Mouse (Mus musculus): Measurements from ENCODE around the gene Hoxa7. TPM values are rescaled to one million over a fixed set of nuclear protein-coding genes. Genes with fewer than 3 reads are reported as not detected.

Gene Hoxa7
- total RNA-seq, 2 experiments from 2014 or later = 19.1 to 20.1 TPM

- peak; percentile 72 to 83 for DNase-seq
These were observed 8.3 kb downstream of the Hoxa7 start, which contains the start of the genes Hoxa3 and Gm28308 for GRCm38 (mm10) chr6:52213119-52213986. Gene Hoxa3, minus strand, starts transcription at chr6:52213336. Gene Gm28308, minus strand, starts transcription at chr6:52213339.

GRCm38 (mm10) chr6:52212556-52213118 lies 9.0 kb downstream of the Hoxa7 start:
- DNase-seq = peak in 1 of 2 experiments; percentile 67

DNA sequence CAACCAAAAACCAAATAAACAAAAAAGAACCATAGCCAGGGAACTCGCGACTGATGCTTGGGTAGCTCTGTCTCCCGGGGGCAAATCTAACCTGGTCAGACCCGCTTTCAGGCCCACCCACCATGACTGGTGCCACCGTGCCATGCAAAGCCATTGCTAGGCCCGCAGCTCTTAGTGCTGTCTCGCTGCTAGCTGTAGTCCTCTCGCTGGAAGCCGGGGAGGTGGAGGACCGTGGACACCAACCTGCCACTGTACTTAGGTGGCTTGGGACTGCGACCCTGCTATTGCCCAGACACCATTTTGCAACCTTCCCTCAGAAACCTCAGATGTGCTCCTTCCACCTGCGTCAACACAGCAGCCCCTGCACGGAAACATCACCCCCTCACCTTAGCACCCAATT lies 9.7 kb downstream of the Hoxa7 start:
- no peak for DNase-seq

GRCm38 (mm10) chr6:52211170-52211935 lies 10.3 kb downstream of the Hoxa7 start:
- DNase-seq = peak; percentile 87 to 92

GRCm38 (mm10) chr6:52209685-52210046 lies 12.0 kb downstream of the Hoxa7 start:
- DNase-seq = no peak

DNA sequence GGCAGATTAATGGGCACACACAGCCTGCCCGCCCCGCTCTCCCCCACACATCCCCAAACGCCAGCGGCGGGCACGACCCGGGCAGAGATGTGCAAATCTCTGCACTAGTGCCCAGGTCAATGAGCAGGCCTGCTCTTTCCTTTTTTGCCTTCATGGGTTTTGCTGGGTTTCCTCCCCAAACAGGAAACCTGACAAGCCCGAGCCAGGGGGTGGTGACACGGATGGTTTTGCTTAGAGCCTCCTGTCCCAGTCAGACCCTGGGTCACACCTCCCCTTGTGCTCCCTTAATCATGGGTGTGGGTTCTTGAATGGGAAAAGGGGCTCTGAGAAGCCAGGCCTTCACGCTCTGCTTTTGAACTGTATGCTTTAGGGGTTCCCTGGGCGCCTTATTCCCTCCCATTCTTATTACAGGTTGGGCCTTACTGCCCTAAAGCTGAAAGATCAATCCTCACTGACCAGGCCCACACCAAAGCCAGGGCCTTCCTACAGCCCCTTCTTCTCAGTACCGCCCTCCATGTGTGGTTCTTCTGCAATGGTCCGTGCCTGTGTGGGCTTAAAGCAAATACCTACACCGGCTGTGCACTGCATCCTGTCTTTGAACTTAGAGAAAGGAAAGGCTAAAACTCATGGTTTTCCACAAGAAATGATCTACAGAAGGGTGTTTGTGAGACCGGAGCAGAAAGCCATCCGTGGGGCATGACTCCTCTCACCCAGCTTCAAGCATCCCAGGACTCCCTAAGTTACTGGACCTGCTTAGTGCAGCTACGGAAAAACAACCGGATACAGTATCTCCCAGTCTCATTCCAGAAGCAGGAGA lies 12.6 kb downstream of the Hoxa7 start:
- no peak for DNase-seq

GRCm38 (mm10) chr6:52208072-52208867 lies 13.4 kb downstream of the Hoxa7 start, which contains the start of gene Hoxa6:
Gene Hoxa6, minus strand, starts transcription at chr6:52208722.
- DNase-seq = peak; percentile 83 to 87

DNA sequence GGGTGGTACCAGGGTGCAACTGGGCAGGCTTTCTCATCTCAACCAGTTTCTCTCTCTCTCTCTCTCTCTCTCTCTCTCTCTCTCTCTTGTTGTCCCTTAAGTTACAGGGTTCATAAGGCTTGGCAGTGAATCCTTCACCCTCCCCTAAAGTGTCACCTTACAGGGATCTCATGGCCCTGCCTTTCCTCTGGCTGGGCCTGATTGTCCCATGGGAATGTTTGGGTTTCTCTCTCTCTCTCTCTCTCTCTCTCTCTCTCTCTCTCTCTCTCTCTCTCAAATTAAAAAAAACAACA lies 14.0 kb downstream of the Hoxa7 start:
- DNase-seq = no peak

- no peak for DNase-seq
These were observed 14.6 kb downstream of the Hoxa7 start for GRCm38 (mm10) chr6:52206882-52207683.

GRCm38 (mm10) chr6:52205638-52206621 lies 15.7 kb downstream of the Hoxa7 start:
- no peak for DNase-seq

GRCm38 (mm10) chr6:52205221-52205620 lies 16.4 kb downstream of the Hoxa7 start:
- no peak for DNase-seq

DNA sequence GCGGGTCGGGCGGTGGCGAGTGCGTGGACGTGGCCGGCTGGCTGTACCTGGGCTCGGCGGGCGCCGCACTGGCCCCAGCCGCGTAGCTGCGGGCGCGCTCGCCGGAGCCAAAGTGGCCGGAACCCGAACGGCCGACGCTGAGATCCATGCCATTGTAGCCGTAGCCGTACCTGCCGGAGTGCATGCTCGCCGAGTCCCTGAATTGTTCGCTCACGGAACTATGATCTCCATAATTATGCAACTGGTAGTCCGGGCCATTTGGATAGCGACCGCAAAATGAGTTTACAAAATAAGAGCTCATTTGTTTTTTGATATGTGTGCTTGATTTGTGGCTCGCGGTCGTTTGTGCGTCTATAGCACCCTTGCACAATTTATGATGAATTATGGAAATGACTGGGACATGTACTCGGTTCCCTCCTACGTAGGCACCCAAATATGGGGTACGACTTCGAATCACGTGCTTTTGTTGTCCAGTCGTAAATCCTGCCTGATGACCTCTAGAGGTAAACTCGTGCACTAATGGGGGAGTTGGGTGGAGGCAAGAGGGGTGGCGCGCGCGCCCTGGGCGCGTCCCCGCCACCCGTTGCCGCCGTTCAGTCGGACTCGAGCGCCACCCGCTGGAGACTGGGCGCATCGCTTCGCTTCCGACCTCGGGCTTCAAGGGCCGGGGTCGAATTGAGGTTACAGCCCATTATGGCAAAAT lies 17.5 kb downstream of the Hoxa7 start, which contains the start of gene Hoxa5:
Hoxa5 (minus strand) TSS at position 538 of the 703 bp plus-strand sequence.
- peak; percentile 88 to 93 for DNase-seq

DNA sequence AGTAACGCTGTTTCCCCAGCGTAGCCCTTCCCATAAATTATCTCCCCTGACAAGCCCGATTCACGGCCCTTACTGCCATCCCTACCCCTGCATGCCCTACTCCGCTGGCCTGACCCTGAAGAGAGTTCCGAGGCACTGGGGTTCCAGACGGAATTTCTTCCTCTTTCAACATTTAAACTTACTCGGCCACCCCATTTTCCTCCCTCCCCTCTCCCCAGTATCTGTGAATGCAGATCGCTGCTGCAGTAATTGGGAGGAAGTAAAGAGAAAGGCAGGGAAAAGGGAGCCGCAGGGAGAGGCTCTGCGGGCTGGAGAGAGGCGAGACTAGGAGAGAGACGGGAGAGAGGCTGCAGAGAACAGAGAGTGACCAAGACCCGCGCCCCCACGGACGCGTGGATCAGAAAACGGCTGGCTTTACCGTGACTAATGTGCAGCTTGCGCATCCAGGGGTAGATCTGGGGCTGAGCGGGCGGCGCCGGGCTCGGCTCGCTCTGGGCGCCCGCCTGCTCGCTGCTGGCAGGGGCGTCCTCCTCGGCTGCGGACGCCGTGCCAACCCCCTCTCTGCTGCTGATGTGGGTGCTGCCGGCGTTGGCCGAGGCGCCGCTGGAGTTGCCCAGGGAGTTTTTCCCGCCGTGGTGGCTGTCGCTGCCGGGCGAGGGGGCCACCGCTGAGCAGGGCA lies 18.1 kb downstream of the Hoxa7 start:
- DNase-seq = peak in 1 of 2 experiments; percentile 59

DNA sequence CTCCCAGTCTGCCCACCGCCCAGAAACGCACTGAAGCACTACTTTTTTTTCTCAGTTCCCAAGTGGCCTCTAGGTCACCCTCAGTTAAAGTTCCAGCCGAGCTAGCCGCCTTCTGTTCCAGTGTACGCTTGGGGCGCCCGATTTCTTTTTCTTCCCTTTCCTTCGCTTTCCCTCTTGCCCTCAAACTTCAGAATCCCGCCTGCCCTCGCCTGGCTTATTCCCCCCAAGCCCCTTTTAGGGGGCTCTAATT lies 18.6 kb downstream of the Hoxa7 start:
- DNase-seq = no peak

DNA sequence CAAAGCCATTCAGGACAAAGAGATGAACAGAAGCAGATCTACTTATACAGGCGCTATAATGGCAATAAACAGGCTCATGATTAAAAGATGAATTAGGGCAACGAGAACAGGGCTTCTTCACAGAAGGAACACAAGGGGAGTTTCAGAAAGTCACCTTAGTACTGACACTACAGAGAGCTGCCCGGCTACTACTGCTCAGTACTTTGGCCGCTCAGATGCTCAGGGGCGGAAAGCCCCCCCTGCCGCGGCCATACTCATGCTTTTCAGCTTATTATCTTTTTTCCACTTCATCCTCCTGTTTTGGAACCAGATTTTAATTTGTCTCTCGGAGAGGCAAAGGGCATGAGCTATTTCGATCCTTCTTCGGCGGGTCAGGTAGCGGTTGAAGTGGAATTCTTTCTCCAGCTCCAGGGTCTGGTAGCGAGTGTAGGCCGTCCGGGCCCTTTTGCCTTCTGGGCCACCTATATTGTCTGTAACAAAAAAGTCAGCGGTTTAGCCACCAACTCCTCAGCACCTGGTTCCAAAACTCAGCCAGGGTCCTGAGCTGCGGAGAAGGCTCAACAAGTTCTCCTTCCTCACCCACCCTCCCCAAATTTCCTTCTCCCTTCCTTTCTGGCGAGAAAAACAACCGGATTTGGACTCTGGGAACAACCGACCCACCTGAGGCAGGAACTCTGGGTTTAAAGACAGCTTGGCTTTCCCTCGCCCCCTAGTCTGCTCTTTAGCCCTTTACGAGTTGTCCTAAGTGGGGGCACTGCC lies 19.1 kb downstream of the Hoxa7 start:
- no peak for DNase-seq

- no peak for DNase-seq
These were observed 20.4 kb downstream of the Hoxa7 start for GRCm38 (mm10) chr6:52201269-52201668.

DNA sequence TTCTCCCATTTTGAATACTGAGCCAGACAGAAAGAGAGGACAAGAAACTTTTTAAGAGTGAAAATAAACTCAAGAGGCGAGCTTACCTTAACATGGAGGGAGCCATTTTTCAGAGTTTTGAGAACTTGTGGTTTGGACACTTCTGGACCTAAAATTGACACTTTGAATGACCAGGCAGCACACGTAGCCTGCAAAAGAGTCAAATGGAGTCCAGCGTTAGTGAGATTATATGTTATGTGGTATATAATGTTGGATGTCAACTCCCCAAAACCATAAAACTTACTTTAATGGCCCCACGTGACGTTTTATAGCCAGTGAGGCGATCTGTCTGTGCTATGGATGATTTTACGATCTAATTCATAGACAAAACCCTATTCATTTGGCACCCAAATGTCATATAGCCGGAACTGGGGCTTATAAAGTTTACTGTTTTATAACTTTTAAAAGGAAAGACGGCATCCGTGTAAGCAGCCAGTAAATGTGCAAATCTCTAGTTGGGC lies 20.9 kb downstream of the Hoxa7 start:
- DNase-seq = no peak

Data from adrenal gland, postnatal 36 days (tissue).